Mouse (Mus musculus) MEL (cell line): ENCODE results near the gene Ciita.

ENCODE experiments used
- CTCF ChIP-seq, 3 experiments: IDR thresholded peaks in 2 of 3; conservative IDR thresholded peaks in 1 of 3; 2 replicates each; pipeline ENCODE4 v1.5.1; 2011 to 2012; ENCODE audit warnings: low read length in 3 of 3, low read depth in 2 of 3, mild to moderate bottlenecking in 2 of 3, improper control_type of control experiment in 1 of 3, inconsistent platforms in 1 of 3, mixed read lengths in 1 of 3, moderate library complexity in 1 of 3; ENCODE audit not compliant: control insufficient read depth in 1 of 3, insufficient read depth in 1 of 3, poor library complexity in 1 of 3, severe bottlenecking in 1 of 3
- E2F4 ChIP-seq: IDR thresholded peaks from 2 replicates; pipeline ENCODE4 v1.6.1; 2011; ENCODE audit warnings: low read depth, low read length, improper control_type of control experiment, borderline replicate concordance
- ELF1 ChIP-seq: IDR thresholded peaks from 2 replicates; pipeline ENCODE4 v1.6.1; 2014; ENCODE audit warnings: low read depth, mild to moderate bottlenecking, inconsistent platforms, low read length, improper control_type of control experiment, moderate library complexity
- JUND ChIP-seq: IDR thresholded peaks from 2 replicates; pipeline ENCODE4 v1.6.1; 2011; ENCODE audit warnings: low read depth, mild to moderate bottlenecking, improper control_type of control experiment, low read length
- POLR2A ChIP-seq, 2 experiments: IDR thresholded peaks; 2 replicates each; pipeline ENCODE4 v1.6.1; 2011 to 2012; ENCODE audit warnings: low read length in 2 of 2, mild to moderate bottlenecking in 2 of 2, control low read depth in 1 of 2, improper control_type of control experiment in 1 of 2, low read depth in 1 of 2, moderate library complexity in 1 of 2; ENCODE audit not compliant: control insufficient read depth in 1 of 2, insufficient read depth in 1 of 2, poor library complexity in 1 of 2
- RCOR1 ChIP-seq: IDR thresholded peaks from 2 replicates; pipeline ENCODE4 v1.6.1; 2012; ENCODE audit warnings: low read depth, mild to moderate bottlenecking, inconsistent platforms, low read length, improper control_type of control experiment
- TAL1 ChIP-seq: IDR thresholded peaks from 2 replicates; pipeline ENCODE4 v1.6.1; 2012; ENCODE audit warnings: mild to moderate bottlenecking, inconsistent platforms, low read length, moderate library complexity, mixed read lengths
- TBP ChIP-seq: IDR thresholded peaks from 2 replicates; pipeline ENCODE4 v1.8.0; 2011; ENCODE audit warnings: low read depth, low read length, improper control_type of control experiment
- ZC3H11A ChIP-seq: IDR thresholded peaks from 2 replicates; pipeline ENCODE4 v1.6.1; 2012; ENCODE audit warnings: low read depth, mild to moderate bottlenecking, inconsistent platforms, low read length, improper control_type of control experiment

- TF ChIP-seq CTCF (IDR thresholded peaks at IDR 0.05 in 2 of 3, conservative IDR thresholded peaks at IDR 0.05 in 1 of 3; ENCODE audit: control insufficient read depth in 1 of 3, insufficient read depth in 1 of 3, low read depth in 2 of 3, low read length in 3 of 3, poor library complexity in 1 of 3, severe bottlenecking in 1 of 3) (no peak), RCOR1 (no peak), POLR2A (IDR thresholded peaks at IDR 0.05; ENCODE audit: control insufficient read depth in 1 of 2, insufficient read depth in 1 of 2, low read depth in 1 of 2, low read length in 2 of 2, poor library complexity in 1 of 2) (no peak), JUND (no peak), TAL1 (no peak), ELF1 (no peak), TBP (no peak), ZC3H11A (no peak), E2F4 (no peak)
These were observed 48.5 kb downstream of the Ciita start for GRCm38 (mm10) chr16:10528382-10528781.
